Mouse (Mus musculus) midbrain, embryonic 14.5 days (tissue): ENCODE measurements at regions not wholly inside any gene's neighbourhood (a gene's known extent, or its start where the extent isn't known, plus 50 kb on each side); places are given as distances from the start of the nearest gene placed in this dataset.

ENCODE experiments used
- ATAC-seq: fragments of 200-750 bp; cut with Nextera tagmentation; 2 replicates; pipeline ENCODE4 v1.8.0; 2017; ENCODE audit warnings: moderate number of reproducible peaks, moderate library complexity; ENCODE audit not compliant: low FRiP score, low TSS enrichment
- DNase-seq: peaks from one replicate; pipeline ENCODE4 v3.0.0-alpha.2; 2015
- H3K27ac ChIP-seq: fragments of 300-500 bp; sonication (generic); replicated peaks from 2 replicates; pipeline ENCODE4 v1.5.1; 2014; ENCODE audit warnings: mild to moderate bottlenecking, low read depth, low read length, moderate library complexity
- H3K27me3 ChIP-seq: fragments of 300-500 bp; sonication (generic); 2 replicates; pipeline ENCODE4 v1.6.1; 2014; ENCODE audit warnings: low read length, control low read depth, mixed read lengths; ENCODE audit not compliant: control insufficient read depth, insufficient read depth
- H3K36me3 ChIP-seq: fragments of 300-500 bp; sonication (generic); 2 replicates; pipeline ENCODE4 v1.6.1; 2014; ENCODE audit warnings: low read length, control low read depth; ENCODE audit not compliant: control insufficient read depth, insufficient read depth
- H3K4me1 ChIP-seq: fragments of 300-500 bp; sonication (generic); 2 replicates; pipeline ENCODE4 v1.6.1; 2014; ENCODE audit warnings: mild to moderate bottlenecking, antibody characterized with exemption, low read length, control low read depth; ENCODE audit not compliant: control insufficient read depth, insufficient read depth
- H3K4me2 ChIP-seq: fragments of 300-500 bp; sonication (generic); 2 replicates; pipeline ENCODE4 v1.6.1; 2014; ENCODE audit warnings: mild to moderate bottlenecking, low read length, moderate library complexity
- H3K4me3 ChIP-seq: fragments of 300-500 bp; sonication (generic); replicated peaks from 2 replicates; pipeline ENCODE4 v1.5.1; 2014; ENCODE audit warnings: low read depth, low read length
- H3K9ac ChIP-seq: fragments of 300-500 bp; sonication (generic); replicated peaks from 2 replicates; pipeline ENCODE4 v1.6.1; 2014; ENCODE audit warnings: mild to moderate bottlenecking, low read length, moderate library complexity
- H3K9me3 ChIP-seq: fragments of 300-500 bp; sonication (generic); 2 replicates; pipeline ENCODE4 v1.6.1; 2016; ENCODE audit warnings: low read length, control low read depth, mixed read lengths; ENCODE audit not compliant: control insufficient read depth
- WGBS: fragments of 180-500 bp; shearing (Covaris S2); extraction: QIAGEN DNeasy Blood & Tissue Kit; methylation state at CpG from one replicate; pipeline ENCODE4 v1.1.7; 2014; 5-methylcytosine and 5-hydroxymethylcytosine counted together

- H3K9ac ChIP-seq = no peak overlapping the region
- no peaks in the 10 kb centered on the region for H3K9me3 ChIP-seq
- no peaks in the 10 kb centered on the region for H3K27me3 ChIP-seq
- no peak for DNase-seq
- no peak overlapping the region for H3K27ac ChIP-seq
- no peak overlapping the region for H3K4me3 ChIP-seq
- no peak for ATAC-seq
- H3K4me2 ChIP-seq = no peak overlapping the region
- no peaks in the 10 kb centered on the region for H3K36me3 ChIP-seq
- 83% methylated on average over 4 of the region's 4 CpGs for WGBS
- no peaks in the 10 kb centered on the region for H3K4me1 ChIP-seq
These were observed 393.8 kb upstream of the Trib2 start for GRCm38 (mm10) chr12:16210553-16210952.

- H3K27ac ChIP-seq = no peak overlapping the region
- no peaks in the 10 kb centered on the region for H3K4me1 ChIP-seq
- no peak overlapping the region for H3K4me2 ChIP-seq
- no peak for DNase-seq
- H3K9ac ChIP-seq = no peak overlapping the region
- H3K36me3 ChIP-seq = no peaks in the 10 kb centered on the region
- H3K27me3 ChIP-seq = no peaks in the 10 kb centered on the region
- ATAC-seq = no peak
- no peaks in the 10 kb centered on the region for H3K9me3 ChIP-seq
- no peak overlapping the region for H3K4me3 ChIP-seq
- WGBS = 73% methylated on average over 2 of the region's 2 CpGs
These were observed 393.4 kb upstream of the Trib2 start for GRCm38 (mm10) chr12:16210111-16210510.

GRCm38 (mm10) chr12:16204941-16205340 lies 388.2 kb upstream of the Trib2 start:
- Histone ChIP-seq H3K27ac (no peak overlapping the region), H3K4me2 (no peak overlapping the region), H3K9me3 (no peaks in the 10 kb centered on the region), H3K4me1 (no peaks in the 10 kb centered on the region), H3K36me3 (no peaks in the 10 kb centered on the region), H3K4me3 (no peak overlapping the region), H3K27me3 (no peaks in the 10 kb centered on the region), H3K9ac (no peak overlapping the region)
- ATAC-seq (no peak), DNase-seq (no peak)
- 73% methylated on average over 4 of the region's 4 CpGs for WGBS

- 93% methylated on average over 2 of the region's 2 CpGs for WGBS
- Histone ChIP-seq H3K36me3 (no peaks in the 10 kb centered on the region), H3K4me2 (no peak overlapping the region), H3K27me3 (no peaks in the 10 kb centered on the region), H3K4me1 (no peaks in the 10 kb centered on the region), H3K9me3 (no peaks in the 10 kb centered on the region), H3K4me3 (no peak overlapping the region), H3K27ac (no peak overlapping the region), H3K9ac (no peak overlapping the region)
- DNase-seq = no peak
- no peak for ATAC-seq
These were observed 380.2 kb upstream of the Trib2 start for GRCm38 (mm10) chr12:16196917-16197316.

GRCm38 (mm10) chr12:16191803-16192389 lies 375.2 kb upstream of the Trib2 start:
- DNase-seq (no peak), ATAC-seq (no peak)
- Histone ChIP-seq H3K9ac (no peak overlapping the region), H3K27me3 (no peaks in the 10 kb centered on the region), H3K9me3 (no peaks in the 10 kb centered on the region), H3K4me1 (no peaks in the 10 kb centered on the region), H3K36me3 (no peaks in the 10 kb centered on the region), H3K4me3 (no peak overlapping the region), H3K4me2 (no peak overlapping the region), H3K27ac (no peak overlapping the region)
- WGBS = 90% methylated on average over 3 of the region's 3 CpGs

GRCm38 (mm10) chr12:16190706-16191105 lies 374.0 kb upstream of the Trib2 start:
- H3K4me1 ChIP-seq = peaks cover 3% of the 10 kb centered on the region; the same call in 1 of the 2 replicates
- no peak for ATAC-seq
- no peak overlapping the region for H3K4me3 ChIP-seq
- WGBS = 50% methylated on average over 3 of the region's 3 CpGs
- H3K36me3 ChIP-seq = no peaks in the 10 kb centered on the region
- H3K27me3 ChIP-seq = no peaks in the 10 kb centered on the region
- DNase-seq = no peak
- no peak overlapping the region for H3K9ac ChIP-seq
- no peak overlapping the region for H3K27ac ChIP-seq
- H3K9me3 ChIP-seq = no peaks in the 10 kb centered on the region
- no peak overlapping the region for H3K4me2 ChIP-seq

- Histone ChIP-seq H3K36me3 (no peaks in the 10 kb centered on the region), H3K27me3 (no peaks in the 10 kb centered on the region), H3K4me3 (no peak overlapping the region), H3K9me3 (no peaks in the 10 kb centered on the region), H3K9ac (no peak overlapping the region), H3K27ac (no peak overlapping the region), H3K4me2 (no peak overlapping the region), H3K4me1 (peaks cover 3% of the 10 kb centered on the region; the same call in 1 of the 2 replicates)
- DNase-seq (no peak), ATAC-seq (no peak)
These were observed 372.7 kb upstream of the Trib2 start for GRCm38 (mm10) chr12:16189441-16189840.

- Histone ChIP-seq H3K4me3 (no peak overlapping the region), H3K9me3 (no peaks in the 10 kb centered on the region), H3K4me2 (peak overlapping the region; percentile 33; the same call in 1 of the 2 replicates), H3K4me1 (peaks cover 3% of the 10 kb centered on the region; the same call in 1 of the 2 replicates), H3K27ac (no peak overlapping the region), H3K9ac (peak overlapping the region; percentile 26; the same call in 1 of the 2 replicates), H3K27me3 (no peaks in the 10 kb centered on the region), H3K36me3 (no peaks in the 10 kb centered on the region)
- WGBS = 28% methylated on average over 12 of the region's 12 CpGs
- ATAC-seq (no peak), DNase-seq (peak; percentile 42)
These were observed 369.3 kb upstream of the Trib2 start for GRCm38 (mm10) chr12:16185976-16186515.

GRCm38 (mm10) chr12:16185431-16185923 lies 368.8 kb upstream of the Trib2 start:
- no peak for ATAC-seq
- Histone ChIP-seq H3K36me3 (no peaks in the 10 kb centered on the region), H3K4me3 (no peak overlapping the region), H3K9me3 (no peaks in the 10 kb centered on the region), H3K4me1 (peaks cover 3% of the 10 kb centered on the region; the same call in 1 of the 2 replicates), H3K9ac (no peak overlapping the region), H3K27ac (no peak overlapping the region), H3K27me3 (no peaks in the 10 kb centered on the region), H3K4me2 (peak overlapping the region; percentile 33; the same call in 1 of the 2 replicates)
- 84% methylated on average over 14 of the region's 14 CpGs for WGBS
- no peak for DNase-seq
